Mouse (Mus musculus) lung, adult 2 months (tissue): Measurements from ENCODE around the gene Gm14597.

Source experiments
- CTCF ChIP-seq: fragments of 200-500 bp; IDR thresholded peaks from 2 replicates; pipeline ENCODE4 v1.5.1; 2011; ENCODE audit warnings: mild to moderate bottlenecking, low read length, control low read depth; ENCODE audit not compliant: insufficient read depth
- POLR2A ChIP-seq: fragments of 200-500 bp; IDR thresholded peaks from 2 replicates; pipeline ENCODE4 v1.6.1; 2011; ENCODE audit warnings: low read depth, mild to moderate bottlenecking, control low read depth, low read length, borderline replicate concordance; ENCODE audit errors: extremely low read depth

GRCm38 (mm10) chrX:53645885-53646284, 37.1 kb upstream of the Gm14597 start:
- TF ChIP-seq POLR2A (no peak), CTCF (no peak)
